In genomic region chr4:135595943-135596342, GRCm38 (mm10) we compare ENCODE assay signal across 9 mouse cellular contexts. TPM values are rescaled to one million over a fixed set of nuclear protein-coding genes. Genes with fewer than 3 reads are reported as not detected.
DNase-seq lines count a peak whose midpoint lies in the region; ATAC-seq and TF ChIP-seq lines count a peak whose summit lies in the region.
"Had no signal": no experiment of that assay in that cellular context is flagged by ENCODE, and none has a peak within 500 bp of the region (broad histone marks: within the 10 kb centered on the region; RNA-seq: fewer than 3 reads in every experiment).

No protein-coding gene starts in this region.

- no peak for TF ChIP-seq CTCF in lung, embryonic 14.5 days (IDR thresholded peaks at IDR 0.05; ENCODE audit: low read depth)

- DNase-seq in adrenal gland, postnatal 10 days, result peak; percentile 76
- DNase-seq in adrenal gland, adult 8-10 months, result no peak
- peak; percentile 73 for DNase-seq in lung, embryonic 14.5 days
- no peak for DNase-seq in lung, postnatal 25 days (ENCODE audit: low spot score)
- peak; percentile 18 to 26 for DNase-seq in heart, postnatal 36 days
- DNase-seq in thymus, postnatal 36 days, result no peak
- no peak for DNase-seq in liver

- H3K36me3 ChIP-seq in lung, embryonic 14.5 days (ENCODE audit: insufficient read depth), result no peaks in the 10 kb centered on the region
- H3K36me3 ChIP-seq in neural tube, embryonic 14.5 days (ENCODE audit: control insufficient read depth, insufficient read depth, low read length), result no peaks in the 10 kb centered on the region

- intact Hi-C loops in heart, postnatal 36 days (cut with DNase I), result no loop called here

- H3K27ac ChIP-seq in lung, embryonic 14.5 days (ENCODE audit: low read depth), result peak overlapping the region; percentile 80
- peak overlapping the region; percentile 44; the same call in 1 of the 2 replicates for H3K27ac ChIP-seq in neural tube, embryonic 14.5 days (ENCODE audit: low read depth, low read length)

- no peaks in the 10 kb centered on the region for H3K4me1 ChIP-seq in lung, embryonic 14.5 days (ENCODE audit: insufficient read depth)
- H3K4me1 ChIP-seq in neural tube, embryonic 14.5 days (ENCODE audit: control insufficient read depth, insufficient read depth, low read length), result peaks cover 3% of the 10 kb centered on the region; the same call in 1 of the 2 replicates

- WGBS in lung, embryonic 14.5 days, result 49% methylated on average over 5 of the region's 5 CpGs
- WGBS in neural tube, embryonic 14.5 days, result 43% methylated on average over 5 of the region's 5 CpGs

- no peaks in the 10 kb centered on the region for H3K27me3 ChIP-seq in lung, embryonic 14.5 days (ENCODE audit: insufficient read depth, low read length)
- H3K27me3 ChIP-seq in neural tube, embryonic 14.5 days (ENCODE audit: control insufficient read depth, insufficient read depth, low read length), result no peaks in the 10 kb centered on the region

- no peak overlapping the region for H3K9ac ChIP-seq in lung, embryonic 14.5 days
- no peak overlapping the region for H3K9ac ChIP-seq in neural tube, embryonic 14.5 days (replicated peaks; ENCODE audit: low read depth, low read length)

- ATAC-seq in lung, embryonic 14.5 days (ENCODE audit: insufficient read depth), result peak; percentile 49; the same call in 1 of the 2 replicates
- no peak for ATAC-seq in neural tube, embryonic 14.5 days (ENCODE audit: low read depth)

- H3K4me2 ChIP-seq in lung, embryonic 14.5 days, result no peak overlapping the region
- 0 out of 2 replicates have a peak overlapping the region, but pooled peaks have one; percentile 6 for H3K4me2 ChIP-seq in neural tube, embryonic 14.5 days (ENCODE audit: low read depth, low read length)

- no peaks in the 10 kb centered on the region for H3K9me3 ChIP-seq in lung, embryonic 14.5 days (ENCODE audit: low read depth, low read length)
- no peaks in the 10 kb centered on the region for H3K9me3 ChIP-seq in neural tube, embryonic 14.5 days (ENCODE audit: control insufficient read depth, low read length)

- H3K4me3 ChIP-seq in lung, embryonic 14.5 days (ENCODE audit: low read depth, low read length), result no peak overlapping the region
- H3K4me3 ChIP-seq in neural tube, embryonic 14.5 days (ENCODE audit: low read depth, low read length), result no peak overlapping the region
- H3K4me3 ChIP-seq: erythroblast, embryonic 14.5 days had no signal

RNA-seq across cellular contexts. Expression of gene Grhl3, which starts 22.5 kb away (rescaled TPM):
- total RNA-seq in adrenal gland, postnatal 10 days (2021), result under 1 TPM; 0.33 TPM
- under 1 TPM in 2 of 4 experiments, not detected in 2; 0.15 to 0.24 TPM for total RNA-seq in adrenal gland, adult 8-10 months (2022)
- polyA plus RNA-seq in lung, embryonic 14.5 days (2014; fragmentation: Nextera tagmentation; extraction: Ambion mirVana), result 2.5 and 3.3 TPM in 2 replicates
- total RNA-seq in heart, postnatal 36 days (2021), result not detected
- 0.99 and 1.0 TPM in 2 replicates for polyA plus RNA-seq in neural tube, embryonic 14.5 days (2014; fragmentation: Nextera tagmentation; extraction: Ambion mirVana)
- polyA plus RNA-seq: erythroblast, embryonic 14.5 days had no signal

Comparison
In these comparisons a context has a peak if more than half of its experiments do, and no peak if none do; other contexts are left out.
1. DNase-seq: peak in adrenal gland, postnatal 10 days (single experiment), lung, embryonic 14.5 days (single experiment) and heart, postnatal 36 days (2 of 2); none in adrenal gland, adult 8-10 months (single experiment), lung, postnatal 25 days (single experiment), thymus, postnatal 36 days (0 of 2) and liver (single experiment).